Mouse (Mus musculus) C2C12 (cell line): Measurements from ENCODE around the gene Slc25a48.

ENCODE experiments used
- CTCF ChIP-seq: IDR thresholded peaks from one replicate; pipeline ENCODE4 v1.5.1; 2011; ENCODE audit not compliant: control insufficient read depth, insufficient read depth, insufficient read length
- USF1 ChIP-seq: IDR thresholded peaks from one replicate; pipeline ENCODE4 v1.6.1; 2011; ENCODE audit warnings: low read depth, mild to moderate bottlenecking, control low read depth, moderate library complexity

GRCm38 (mm10) chr13:56471211-56471610, 33.1 kb downstream of the Slc25a48 start:
- TF ChIP-seq CTCF (no peak), USF1 (no peak)
